Mouse (Mus musculus) c-Kit-positive CD71-positive TER-119-positive erythroid progenitor cells, embryonic 14.5 days (primary cell): ENCODE results near the gene Themis2.
A peak's percentile ranks its signal among the peaks of the same experiment; 100 is the strongest.
"Not testable (repeated sequence)": the region's sequence is repeated elsewhere in the genome, so short reads cannot be mapped to it uniquely, and the experiment has no call there.

Source experiments
- DNase-seq: peaks from one replicate; pipeline ENCODE4 v3.0.0-alpha.2; 2013; ENCODE audit warnings: low spot score

Gene Themis2

GRCm38 (mm10) chr4:132752992-132753391 lies 43.2 kb downstream of the Themis2 start:
- DNase-seq: no peak

- no peak for DNase-seq
These were observed 46.8 kb downstream of the Themis2 start for GRCm38 (mm10) chr4:132749258-132749982.

GRCm38 (mm10) chr4:132748778-132749177 lies 47.4 kb downstream of the Themis2 start:
- no peak for DNase-seq

DNA sequence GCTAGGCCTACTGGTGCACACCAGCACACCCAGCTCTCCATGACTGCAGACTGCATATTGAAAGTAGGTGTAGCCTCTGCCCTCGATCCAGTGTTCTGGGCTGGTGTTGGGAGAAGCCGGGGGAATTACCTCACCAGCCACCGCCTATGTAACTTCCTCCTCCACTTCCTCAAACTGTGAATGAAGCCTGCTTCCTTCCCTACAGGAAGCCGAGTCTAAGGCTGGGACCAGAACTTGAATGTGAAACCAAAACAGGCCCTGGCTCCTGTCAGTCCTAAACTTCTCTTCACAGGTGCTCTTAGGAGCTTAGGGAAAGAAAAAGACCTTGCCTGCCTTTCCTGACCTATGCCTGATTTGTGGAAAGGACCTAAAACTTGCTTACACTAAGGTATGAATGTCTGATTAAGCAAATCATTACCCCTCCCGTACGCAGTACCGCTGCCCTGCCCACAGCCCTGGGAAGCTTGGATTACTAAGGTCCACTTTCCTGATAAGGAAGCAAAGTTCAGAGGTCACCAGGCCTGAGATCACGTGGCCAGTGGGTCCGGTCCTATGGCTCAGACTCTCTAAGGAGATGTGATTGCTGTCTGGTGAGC lies 48.4 kb downstream of the Themis2 start:
- DNase-seq: no peak

GRCm38 (mm10) chr4:132746911-132747517 lies 49.2 kb downstream of the Themis2 start:
- no peak for DNase-seq

GRCm38 (mm10) chr4:132743992-132744911 lies 51.9 kb downstream of the Themis2 start:
- peak; percentile 22 for DNase-seq

DNA sequence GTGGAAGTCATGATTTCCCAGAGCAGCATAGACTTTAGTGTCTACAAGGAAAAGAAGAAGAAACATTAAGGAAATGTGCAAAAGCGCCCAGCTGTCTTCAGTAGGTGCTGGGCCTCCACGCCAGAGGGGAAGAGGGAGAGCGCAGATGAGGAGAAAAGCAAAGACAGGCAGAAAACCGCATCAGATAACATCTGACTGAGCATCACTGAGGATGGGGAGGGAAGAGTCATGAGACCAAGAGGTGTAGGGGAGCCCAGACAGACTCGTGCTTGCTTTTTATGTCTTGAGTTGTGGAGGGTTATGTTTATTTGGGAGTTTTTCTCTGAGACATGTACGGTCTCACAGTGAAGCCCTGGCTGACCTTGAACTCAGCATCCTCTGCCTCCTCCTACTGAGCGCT lies 54.7 kb downstream of the Themis2 start:
- DNase-seq: no peak

GRCm38 (mm10) chr4:132737154-132737553 lies 59.0 kb downstream of the Themis2 start:
- not testable (repeated sequence) for DNase-seq

DNA sequence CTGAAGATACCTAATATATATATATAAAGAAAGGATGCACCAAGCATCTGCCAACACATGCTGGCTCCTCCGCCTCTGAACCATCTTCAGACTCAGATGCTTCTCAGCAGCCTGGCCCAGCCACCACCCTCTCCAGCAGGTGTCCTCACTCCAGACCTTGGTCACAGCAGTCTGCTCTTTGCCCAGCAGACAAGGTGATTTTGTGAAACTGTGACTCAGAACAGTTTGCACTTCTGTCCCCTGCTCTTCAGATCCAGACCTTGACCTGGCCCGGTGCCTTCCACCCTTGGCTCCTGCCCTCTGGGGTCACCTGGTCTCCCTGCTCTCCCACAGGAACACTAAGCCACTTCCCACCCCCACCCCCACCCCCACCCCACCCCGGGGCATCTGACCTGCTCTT lies 60.3 kb downstream of the Themis2 start:
- no peak for DNase-seq

GRCm38 (mm10) chr4:132735389-132735788 lies 60.8 kb downstream of the Themis2 start:
- no peak for DNase-seq

GRCm38 (mm10) chr4:132734766-132735165 lies 61.4 kb downstream of the Themis2 start:
- DNase-seq: no peak

DNA sequence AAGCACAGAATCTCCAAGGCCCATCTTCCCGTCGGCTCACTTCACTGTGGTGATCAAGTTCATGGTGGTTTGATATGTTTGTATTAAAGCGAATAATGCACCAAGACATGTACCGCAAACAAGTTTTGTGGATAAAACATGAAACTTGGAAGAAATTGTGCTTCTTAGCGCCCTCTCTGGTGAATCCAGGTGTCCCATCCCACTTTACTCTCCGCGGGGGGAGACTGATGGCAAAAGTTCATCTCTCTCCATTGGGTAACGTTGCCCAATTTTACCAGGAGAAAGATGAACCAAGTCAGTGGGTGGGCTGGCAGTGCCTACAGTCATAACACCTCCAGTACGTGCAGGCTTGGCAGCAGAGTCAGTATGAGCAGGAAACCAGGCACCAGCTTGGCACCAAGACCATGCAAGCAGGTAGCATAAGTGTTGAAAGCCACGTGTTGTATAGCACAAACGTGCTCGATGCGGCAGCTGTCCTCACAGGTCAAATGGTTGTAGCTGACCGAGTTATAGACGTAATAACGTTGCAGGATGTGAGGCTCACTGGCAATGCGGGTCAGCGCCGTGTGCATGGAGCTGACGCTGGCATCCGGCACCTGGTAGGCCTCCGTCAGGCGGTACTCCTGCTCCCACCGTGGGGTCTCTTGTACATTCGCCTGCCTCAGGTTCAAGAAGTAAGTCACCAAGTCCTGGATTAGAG lies 63.0 kb downstream of the Themis2 start:
- DNase-seq: no peak

DNA sequence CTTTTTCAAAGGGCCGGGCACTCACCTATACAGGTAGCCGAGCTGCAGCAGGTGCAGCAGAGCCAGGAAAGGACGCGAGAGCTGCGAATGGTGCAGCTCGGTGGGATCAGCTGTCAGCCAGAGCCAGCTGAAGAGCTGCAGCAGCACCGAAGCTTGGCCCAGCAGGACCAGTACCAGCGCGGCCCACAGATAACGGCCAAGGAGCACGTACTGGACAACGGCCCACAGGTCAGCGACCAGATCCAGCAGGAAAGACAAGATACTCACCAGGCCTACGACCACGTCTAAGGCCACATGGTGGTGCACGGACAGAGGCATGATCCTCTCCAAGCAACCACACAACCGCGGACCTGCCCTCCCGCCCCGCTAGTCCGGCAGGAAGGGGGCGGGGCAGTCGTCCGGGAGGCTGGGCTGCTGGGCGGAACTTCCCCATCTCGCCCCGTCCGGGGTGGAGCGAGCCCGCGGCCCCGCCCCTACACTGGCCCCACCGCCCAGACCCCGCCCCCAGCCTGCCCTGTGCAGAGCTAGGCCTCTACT lies 64.0 kb downstream of the Themis2 start, which contains the start of gene Xkr8:
Xkr8 (minus strand) TSS at position 399 of the 537 bp plus-strand sequence.
- DNase-seq: peak; percentile 74
